Mouse (Mus musculus): ENCODE measurements at regions not wholly inside any gene's neighbourhood (a gene's known extent, or its start where the extent isn't known, plus 50 kb on each side); places are given as distances from the start of the nearest gene placed in this dataset.
A peak's percentile ranks its signal among the peaks of the same experiment; 100 is the strongest.

GRCm38 (mm10) chrX:17026161-17026829 is 114.7 kb upstream of the Ndp start:
- no peak for DNase-seq
- intact Hi-C loops (cut with DNase I; ENCODE audit: low total_unique reads), result no loop called here

GRCm38 (mm10) chrX:17017823-17018222 is 106.2 kb upstream of the Ndp start:
- intact Hi-C loops (cut with DNase I; ENCODE audit: low total_unique reads), result loop anchor here (5.0 kb wide), 1 partner anchor 51 kb away; no protein-coding TSS in a partner anchor
- no peak for DNase-seq

- DNase-seq, result no peak
- intact Hi-C loops (cut with DNase I; ENCODE audit: low total_unique reads), result no loop called here
Observed at GRCm38 (mm10) chrX:17009188-17009587, 97.6 kb upstream of the Ndp start.

- DNase-seq, result peak; percentile 6
Observed at GRCm38 (mm10) chrX:16998578-16998977, 87.0 kb upstream of the Ndp start.

More at GRCm38 (mm10) chrX:16998578-16998977, 87.0 kb upstream of the Ndp start:
- intact Hi-C loops (cut with DNase I; ENCODE audit: low total_unique reads), result no loop called here
